Mouse (Mus musculus): ENCODE data around the gene Alg5. TPM values are rescaled to one million over a fixed set of nuclear protein-coding genes. Genes with fewer than 3 reads are reported as not detected.

The Alg5 gene
- polyA plus RNA-seq, 1 experiment from 2014 or later: 84.7 TPM

DNA sequence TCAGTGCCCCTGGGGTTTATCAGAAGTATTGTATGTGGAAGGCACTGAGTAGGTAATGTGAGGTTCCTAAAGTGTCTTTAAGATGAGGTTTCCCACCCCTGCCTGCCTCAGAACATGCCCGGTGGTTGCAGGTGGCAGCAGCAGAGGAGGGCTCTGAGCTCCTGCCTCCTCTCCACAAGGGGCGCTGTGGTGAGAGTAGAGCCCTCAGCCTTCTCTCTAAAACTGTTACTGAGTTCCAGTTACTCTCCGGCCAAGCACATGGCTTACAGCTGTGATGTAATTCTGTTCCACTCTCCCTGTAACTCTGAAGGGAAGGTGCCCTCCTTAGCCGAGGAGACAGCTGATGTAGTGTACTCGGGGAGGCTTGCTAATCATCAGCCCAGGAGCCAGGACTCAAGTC lies 10.5 kb downstream of the Alg5 start:
- DNase-seq (ENCODE audit: low spot score) (peak; percentile 53), ATAC-seq (ENCODE audit: low FRiP score, low TSS enrichment) (peak; percentile 53; the same call in 1 of the 2 replicates)
- Histone ChIP-seq H3K36me3 (ENCODE audit: control insufficient read depth, insufficient read depth, low read length) (peaks cover 52% of the 10 kb centered on the region), H3K4me3 (ENCODE audit: low read depth, low read length) (no peak overlapping the region), H3K9me3 (ENCODE audit: control insufficient read depth, low read length) (no peaks in the 10 kb centered on the region), H3K4me2 (replicated peaks; ENCODE audit: low read depth) (no peak overlapping the region), H3K4me1 (replicated peaks; ENCODE audit: control insufficient read depth, insufficient read depth) (no peaks in the 10 kb centered on the region), H3K27ac (replicated peaks) (no peak overlapping the region), H3K27me3 (ENCODE audit: control insufficient read depth, insufficient read depth, low read length) (no peaks in the 10 kb centered on the region), H3K9ac (ENCODE audit: low read length) (no peak overlapping the region)
- TF ChIP-seq EP300 (optimal IDR thresholded peaks at IDR 0.05) (no peak), CTCF (IDR thresholded peaks at IDR 0.05; ENCODE audit: low read depth) (peak; percentile 73)
- 54% methylated on average over 5 of the region's 5 CpGs for WGBS

DNA sequence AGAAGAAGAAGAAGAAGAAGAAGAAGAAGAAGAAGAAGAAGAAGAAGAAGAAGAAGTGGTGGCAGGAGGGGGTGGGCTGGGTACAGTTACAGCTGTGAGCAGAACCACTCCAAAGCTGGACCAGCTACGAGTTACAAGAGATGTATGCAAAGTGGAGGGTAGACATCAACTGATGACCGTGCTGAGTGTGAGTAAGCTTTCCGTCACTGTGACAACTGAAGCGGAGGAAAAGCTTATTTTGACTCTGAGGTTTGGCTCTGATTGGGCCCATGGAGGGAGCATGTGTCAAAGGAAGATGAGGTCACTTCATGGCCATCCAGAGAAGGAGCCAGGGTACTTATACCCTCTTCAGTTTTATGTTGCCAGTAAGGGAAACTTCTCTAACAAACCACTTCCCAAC lies 18.1 kb downstream of the Alg5 start:
- H3K27ac ChIP-seq (replicated peaks): no peak overlapping the region
- H3K4me2 ChIP-seq (replicated peaks; ENCODE audit: low read depth): no peak overlapping the region
- peaks cover 8% of the 10 kb centered on the region for H3K36me3 ChIP-seq (ENCODE audit: control insufficient read depth, insufficient read depth, low read length)
- no peaks in the 10 kb centered on the region for H3K27me3 ChIP-seq (ENCODE audit: control insufficient read depth, insufficient read depth, low read length)
- no peak for TF ChIP-seq CTCF (IDR thresholded peaks at IDR 0.05; ENCODE audit: low read depth)
- TF ChIP-seq EP300 (optimal IDR thresholded peaks at IDR 0.05): no peak
- 66% methylated on average over 4 of the region's 4 CpGs for WGBS
- no peak overlapping the region for H3K4me3 ChIP-seq (ENCODE audit: low read depth, low read length)
- H3K9ac ChIP-seq (ENCODE audit: low read length): no peak overlapping the region
- ATAC-seq (ENCODE audit: low FRiP score, low TSS enrichment) (no peak), DNase-seq (ENCODE audit: low spot score) (no peak)
- H3K4me1 ChIP-seq (replicated peaks; ENCODE audit: control insufficient read depth, insufficient read depth): peaks cover 4% of the 10 kb centered on the region; the same call in 1 of the 2 replicates
- H3K9me3 ChIP-seq (ENCODE audit: control insufficient read depth, low read length): no peaks in the 10 kb centered on the region

DNA sequence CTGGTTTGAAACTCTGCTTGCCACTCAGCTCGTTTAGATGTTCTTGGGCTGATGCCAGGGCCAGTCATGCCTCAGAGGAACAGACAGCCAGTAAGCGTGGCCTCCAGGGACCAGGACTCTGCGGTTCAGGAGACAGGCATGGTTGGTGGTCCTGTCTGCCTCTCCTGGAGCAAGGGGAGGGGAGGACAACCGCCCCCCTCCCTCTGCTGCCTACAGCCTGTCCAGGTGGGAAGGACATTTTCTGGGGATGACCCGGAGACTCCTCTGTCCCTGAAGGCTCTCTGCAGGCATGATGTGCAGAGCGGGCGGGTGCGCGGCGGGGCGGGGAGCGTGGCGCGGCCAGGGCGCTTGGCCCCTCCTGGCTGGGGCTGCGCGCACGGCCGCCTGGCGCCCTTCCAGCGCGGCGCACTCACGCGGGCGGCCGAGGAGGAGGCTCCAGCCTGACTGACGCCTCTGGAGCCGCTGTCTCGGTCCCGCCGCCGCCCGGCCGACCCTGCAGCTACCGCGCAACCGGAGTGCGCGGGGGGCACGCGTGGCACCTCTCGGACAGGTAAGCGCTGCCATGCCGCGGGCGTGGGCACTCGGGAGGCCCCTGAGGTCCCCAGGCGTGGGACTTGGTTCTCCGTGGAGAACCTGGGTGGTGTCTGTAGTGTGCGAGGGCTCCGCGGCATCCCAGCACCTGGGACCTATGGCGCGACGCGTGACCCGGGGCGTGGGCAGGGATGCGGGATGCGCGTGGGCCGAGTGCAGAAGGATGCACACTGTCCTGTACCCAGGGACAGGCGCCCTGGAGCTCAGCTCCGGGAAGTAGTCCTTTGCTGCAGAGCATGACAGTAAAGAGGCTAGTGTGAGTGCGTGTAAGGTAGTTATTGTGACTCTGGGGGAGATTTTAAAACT lies 20.1 kb downstream of the Alg5 start, which contains the start of gene Smad9:
Smad9 (plus strand) TSS at position 438 of the 897 bp plus-strand sequence.
- Histone ChIP-seq H3K4me3 (ENCODE audit: low read depth, low read length) (peak within 1 kb of the TSS; percentile 65), H3K4me1 (replicated peaks; ENCODE audit: control insufficient read depth, insufficient read depth) (peaks cover 4% of the 10 kb centered on the region; the same call in 1 of the 2 replicates), H3K27ac (replicated peaks) (peak within 1 kb of the TSS; percentile 85), H3K27me3 (ENCODE audit: control insufficient read depth, insufficient read depth, low read length) (no peaks in the 10 kb centered on the region), H3K36me3 (ENCODE audit: control insufficient read depth, insufficient read depth, low read length) (no peaks in the 10 kb centered on the region), H3K4me2 (replicated peaks; ENCODE audit: low read depth) (peak within 1 kb of the TSS; percentile 97), H3K9me3 (ENCODE audit: control insufficient read depth, low read length) (no peaks in the 10 kb centered on the region), H3K9ac (ENCODE audit: low read length) (peak within 1 kb of the TSS; percentile 69)
- no peak; the same call in 1 of the 2 replicates for TF ChIP-seq CTCF (IDR thresholded peaks at IDR 0.05; ENCODE audit: low read depth)
- TF ChIP-seq EP300 (optimal IDR thresholded peaks at IDR 0.05): no peak
- ATAC-seq (ENCODE audit: low FRiP score, low TSS enrichment): peak; percentile 85
- peak; percentile 72 for DNase-seq (ENCODE audit: low spot score)
- WGBS: under 1% methylated on average over 49 of the region's 66 CpGs

DNA sequence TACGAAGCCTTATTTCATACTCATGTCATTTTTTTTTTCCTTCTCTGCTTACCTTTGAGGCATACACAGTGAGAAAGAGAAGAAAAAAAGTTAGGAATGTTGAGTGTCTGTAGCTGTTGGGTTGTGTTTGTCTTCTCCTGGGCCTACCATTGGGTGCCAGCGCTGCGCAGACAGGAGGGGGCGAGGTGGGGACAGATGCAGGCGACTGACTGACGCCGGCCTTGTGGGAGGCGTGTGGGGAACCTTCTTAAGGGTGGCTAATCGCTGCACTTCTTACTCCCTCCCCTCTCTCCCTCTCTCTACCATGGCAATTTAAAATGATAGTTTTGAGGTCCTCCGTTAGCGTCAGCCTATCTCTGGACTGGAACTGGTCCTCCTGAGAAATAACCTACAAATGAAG lies 20.7 kb downstream of the Alg5 start:
- H3K9me3 ChIP-seq (ENCODE audit: control insufficient read depth, low read length): no peaks in the 10 kb centered on the region
- peak overlapping the region; percentile 97 for H3K4me2 ChIP-seq (replicated peaks; ENCODE audit: low read depth)
- no peak; the same call in 1 of the 2 replicates for ATAC-seq (ENCODE audit: low FRiP score, low TSS enrichment)
- H3K36me3 ChIP-seq (ENCODE audit: control insufficient read depth, insufficient read depth, low read length): no peaks in the 10 kb centered on the region
- peaks cover 4% of the 10 kb centered on the region; the same call in 1 of the 2 replicates for H3K4me1 ChIP-seq (replicated peaks; ENCODE audit: control insufficient read depth, insufficient read depth)
- no peaks in the 10 kb centered on the region for H3K27me3 ChIP-seq (ENCODE audit: control insufficient read depth, insufficient read depth, low read length)
- TF ChIP-seq EP300 (optimal IDR thresholded peaks at IDR 0.05): no peak
- WGBS: 5% methylated on average over 11 of the region's 11 CpGs
- peak; percentile 37 for DNase-seq (ENCODE audit: low spot score)
- peak overlapping the region; percentile 85 for H3K27ac ChIP-seq (replicated peaks)
- H3K4me3 ChIP-seq (ENCODE audit: low read depth, low read length): peak overlapping the region; percentile 65
- H3K9ac ChIP-seq (ENCODE audit: low read length): peak overlapping the region; percentile 69

DNA sequence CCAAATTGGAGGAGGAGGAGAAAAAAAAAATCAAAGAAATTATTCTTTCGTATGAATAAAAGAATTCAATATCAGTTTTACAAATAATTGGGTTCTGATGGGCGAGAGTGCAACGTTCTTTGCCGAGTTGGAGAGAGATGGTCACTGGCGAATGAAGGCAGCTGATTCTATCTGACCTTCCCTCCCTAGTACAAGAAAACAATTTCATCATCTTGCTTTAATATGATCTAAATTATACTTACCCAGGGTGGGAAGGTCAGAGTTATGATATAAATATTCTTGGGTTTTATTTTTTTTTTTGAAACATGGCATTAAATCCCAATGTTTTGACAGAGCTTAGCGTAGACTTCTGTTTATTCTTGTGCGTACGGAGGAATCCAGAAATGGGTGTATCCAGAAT lies 22.1 kb downstream of the Alg5 start:
- ATAC-seq (ENCODE audit: low FRiP score, low TSS enrichment): no peak
- TF ChIP-seq EP300 (optimal IDR thresholded peaks at IDR 0.05): no peak
- no peak for TF ChIP-seq CTCF (IDR thresholded peaks at IDR 0.05; ENCODE audit: low read depth)
- H3K9ac ChIP-seq (ENCODE audit: low read length): no peak overlapping the region
- no peaks in the 10 kb centered on the region for H3K9me3 ChIP-seq (ENCODE audit: control insufficient read depth, low read length)
- DNase-seq (ENCODE audit: low spot score): no peak
- H3K4me1 ChIP-seq (replicated peaks; ENCODE audit: control insufficient read depth, insufficient read depth): peaks cover 4% of the 10 kb centered on the region; the same call in 1 of the 2 replicates
- H3K4me3 ChIP-seq (ENCODE audit: low read depth, low read length): no peak overlapping the region
- H3K4me2 ChIP-seq (replicated peaks; ENCODE audit: low read depth): no peak overlapping the region; the same call in 1 of the 2 replicates
- H3K27ac ChIP-seq (replicated peaks): no peak overlapping the region
- H3K36me3 ChIP-seq (ENCODE audit: control insufficient read depth, insufficient read depth, low read length): no peaks in the 10 kb centered on the region
- H3K27me3 ChIP-seq (ENCODE audit: control insufficient read depth, insufficient read depth, low read length): no peaks in the 10 kb centered on the region
- 40% methylated on average over 8 of the region's 8 CpGs for WGBS

DNA sequence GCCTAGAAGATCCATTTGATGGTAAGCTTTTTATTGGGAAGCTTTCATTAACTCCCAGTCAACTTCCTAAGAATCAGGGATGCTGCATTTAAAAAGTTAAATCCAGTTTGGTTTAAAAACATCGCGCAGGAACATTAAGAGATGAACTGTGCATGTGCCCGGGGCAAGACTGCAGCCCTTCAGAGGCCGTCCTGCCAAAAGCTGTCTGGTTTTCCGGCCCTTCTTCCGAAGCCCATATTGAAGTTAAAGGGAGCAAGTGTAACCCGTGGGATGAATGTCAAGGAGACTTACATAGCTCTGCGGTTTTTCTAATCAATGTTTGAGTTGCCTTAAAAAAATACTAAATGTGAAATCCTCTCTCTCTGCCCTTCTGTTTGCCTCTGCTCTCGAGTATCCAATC lies 23.9 kb downstream of the Alg5 start:
- H3K36me3 ChIP-seq (ENCODE audit: control insufficient read depth, insufficient read depth, low read length): no peaks in the 10 kb centered on the region
- no peak overlapping the region for H3K4me3 ChIP-seq (ENCODE audit: low read depth, low read length)
- peaks cover 4% of the 10 kb centered on the region; the same call in 1 of the 2 replicates for H3K4me1 ChIP-seq (replicated peaks; ENCODE audit: control insufficient read depth, insufficient read depth)
- DNase-seq (ENCODE audit: low spot score) (no peak), ATAC-seq (ENCODE audit: low FRiP score, low TSS enrichment) (no peak)
- H3K4me2 ChIP-seq (replicated peaks; ENCODE audit: low read depth): no peak overlapping the region
- no peak for TF ChIP-seq CTCF (IDR thresholded peaks at IDR 0.05; ENCODE audit: low read depth)
- TF ChIP-seq EP300 (optimal IDR thresholded peaks at IDR 0.05): no peak
- H3K27ac ChIP-seq (replicated peaks): no peak overlapping the region
- 50% methylated on average over 9 of the region's 9 CpGs for WGBS
- H3K9ac ChIP-seq (ENCODE audit: low read length): no peak overlapping the region
- H3K9me3 ChIP-seq (ENCODE audit: control insufficient read depth, low read length): no peaks in the 10 kb centered on the region
- H3K27me3 ChIP-seq (ENCODE audit: control insufficient read depth, insufficient read depth, low read length): no peaks in the 10 kb centered on the region
